Mouse (Mus musculus): ENCODE data around the gene Tmem210. TPM values are rescaled to one million over a fixed set of nuclear protein-coding genes. Genes with fewer than 3 reads are reported as not detected.
A peak's percentile ranks its signal among the peaks of the same experiment; 100 is the strongest.
"Not testable (repeated sequence)": the region's sequence is repeated elsewhere in the genome, so short reads cannot be mapped to it uniquely, and the experiment has no call there.

The Tmem210 gene
- total and polyA plus RNA-seq, 3 experiments, result not detected

- H3K27me3 ChIP-seq (replicated peaks); H3K27ac ChIP-seq (ENCODE audit: insufficient read depth, low read depth); H3K9me3 ChIP-seq (replicated peaks; ENCODE audit: low read length); DNase-seq (ENCODE audit: extremely low read depth); dilution Hi-C loops (cut with MboI; ENCODE audit: extremely low pct_ligation_motif_present, extremely low pct_unique_long_range_greater_than_20kb, low sequenced_read_pairs); H3K4me3 ChIP-seq (replicated peaks in 1 of 3; ENCODE audit: low read depth in 2 of 3, low read length in 2 of 3, poor library complexity in 1 of 3); in situ Hi-C loops (cut with MboI; ENCODE audit: low pct_ligation_motif_present, low pct_unique_long_range_greater_than_20kb, low sequenced_read_pairs): not testable (repeated sequence)
- Histone ChIP-seq H3K36me3 (replicated peaks in 1 of 2; ENCODE audit: control insufficient read depth in 1 of 2, insufficient read depth in 1 of 2, low read length in 1 of 2) (peaks cover 13 to 18% of the 10 kb centered on the region in 2 experiments), H3K79me2 (replicated peaks; ENCODE audit: control insufficient read depth, extremely low read depth, insufficient read depth, poor library complexity, severe bottlenecking) (peaks cover 14% of the 10 kb centered on the region), H3K4me1 (ENCODE audit: control insufficient read depth in 1 of 2, insufficient read depth in 2 of 2) (peaks cover 0 to 22% of the 10 kb centered on the region in 2 experiments; a peak in 2 of 4 replicates), H3K9ac (ENCODE audit: insufficient read depth, low read depth) (0 out of 2 replicates have a peak overlapping the region, but pooled peaks have one; percentile 15), H3K4me2 (ENCODE audit: insufficient read depth, low read depth, poor library complexity, severe bottlenecking) (peak overlapping the region; percentile 58; the same call in 1 of the 2 replicates)
- peak; percentile 90 for TF ChIP-seq TBP (conservative IDR thresholded peaks at IDR 0.05; ENCODE audit: low read depth, low read length)
Observed at GRCm38 (mm10) chr2:25257250-25257649, 30.7 kb upstream of the Tmem210 start.

DNA sequence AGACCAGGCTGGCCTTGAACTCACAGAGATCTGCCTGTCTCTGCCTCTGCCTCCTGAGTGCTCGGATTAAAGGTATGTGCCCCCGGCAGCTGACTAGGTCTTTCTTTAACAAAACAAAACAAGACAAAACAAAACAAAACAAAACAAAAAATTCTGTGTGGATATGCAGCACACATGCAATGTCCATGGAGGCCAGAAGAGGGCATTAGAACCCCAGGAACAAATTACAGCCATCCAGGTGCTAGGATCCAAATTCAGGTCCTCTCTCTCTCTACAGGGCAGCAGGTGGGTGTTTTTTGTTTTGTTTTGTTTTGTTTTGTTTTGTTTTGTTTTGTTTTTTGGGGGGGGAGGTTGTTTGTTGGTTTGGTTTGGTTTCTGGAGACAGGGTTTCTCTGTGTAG, 29.1 kb upstream of the Tmem210 start:
- Histone ChIP-seq H3K79me2 (replicated peaks; ENCODE audit: control insufficient read depth, extremely low read depth, insufficient read depth, poor library complexity, severe bottlenecking) (peaks cover 14% of the 10 kb centered on the region), H3K4me2 (ENCODE audit: insufficient read depth, low read depth, poor library complexity, severe bottlenecking) (no peak overlapping the region), H3K36me3 (replicated peaks in 1 of 2; ENCODE audit: control insufficient read depth in 1 of 2, insufficient read depth in 1 of 2, low read length in 1 of 2) (peaks cover 0 to 3% of the 10 kb centered on the region in 2 experiments), H3K27ac (ENCODE audit: insufficient read depth, low read depth) (no peak overlapping the region), H3K9me3 (replicated peaks; ENCODE audit: low read length) (no peaks in the 10 kb centered on the region), H3K4me3 (replicated peaks in 1 of 3; ENCODE audit: low read depth in 2 of 3, low read length in 2 of 3, poor library complexity in 1 of 3) (no peak overlapping the region), H3K4me1 (ENCODE audit: control insufficient read depth in 1 of 2, insufficient read depth in 2 of 2) (peaks cover 0 to 24% of the 10 kb centered on the region in 2 experiments; a peak in 2 of 4 replicates), H3K27me3 (replicated peaks) (no peaks in the 10 kb centered on the region), H3K9ac (ENCODE audit: insufficient read depth, low read depth) (no peak overlapping the region)
- TF ChIP-seq CHD1 (IDR thresholded peaks at IDR 0.05; ENCODE audit: low read depth, low read length) (no peak), SMC3 (IDR thresholded peaks at IDR 0.05; ENCODE audit: low read depth, low read length) (peak; percentile 25), RAD21 (IDR thresholded peaks at IDR 0.05; ENCODE audit: low read depth, low read length) (peak; percentile 56), ZC3H11A (IDR thresholded peaks at IDR 0.05; ENCODE audit: low read depth, low read length) (no peak), MAZ (IDR thresholded peaks at IDR 0.05; ENCODE audit: low read depth, low read length) (no peak), CTCF (conservative IDR thresholded peaks at IDR 0.05 in 1 of 2, IDR thresholded peaks at IDR 0.05 in 1 of 2; ENCODE audit: low read depth in 2 of 2, low read length in 2 of 2) (peak; percentile 34 to 65; a peak in 2 of 4 replicates)
- no peak for DNase-seq (ENCODE audit: extremely low read depth)
- in situ Hi-C loops (cut with MboI; ENCODE audit: low pct_ligation_motif_present, low pct_unique_long_range_greater_than_20kb, low sequenced_read_pairs) (no loop called here), dilution Hi-C loops (cut with MboI; ENCODE audit: extremely low pct_ligation_motif_present, extremely low pct_unique_long_range_greater_than_20kb, low sequenced_read_pairs) (no loop called here)

DNA sequence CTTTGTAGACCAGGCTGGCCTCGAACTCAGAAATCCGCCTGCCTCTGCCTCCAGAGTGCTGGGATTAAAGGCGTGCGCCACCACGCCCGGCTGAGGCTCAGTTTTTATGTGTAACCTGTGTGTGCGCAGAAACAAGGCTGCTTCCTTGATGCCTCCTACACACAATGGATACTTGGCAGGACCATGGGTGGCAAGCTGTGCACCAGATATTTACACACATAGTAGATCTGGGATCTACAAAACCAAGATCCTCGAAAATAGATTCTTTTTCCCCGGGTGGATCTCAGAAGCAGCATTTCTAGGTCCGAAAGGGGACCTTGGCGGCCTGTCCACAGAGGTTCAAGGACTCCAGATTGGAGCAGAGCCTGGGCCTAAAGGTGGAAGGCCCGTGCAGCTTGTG, 26.1 kb upstream of the Tmem210 start:
- Histone ChIP-seq H3K36me3 (replicated peaks in 1 of 2; ENCODE audit: control insufficient read depth in 1 of 2, insufficient read depth in 1 of 2, low read length in 1 of 2) (peaks cover 0 to 2% of the 10 kb centered on the region in 2 experiments), H3K79me2 (replicated peaks; ENCODE audit: control insufficient read depth, extremely low read depth, insufficient read depth, poor library complexity, severe bottlenecking) (peaks cover 5% of the 10 kb centered on the region; the same call in 1 of the 2 replicates), H3K27ac (ENCODE audit: insufficient read depth, low read depth) (peak overlapping the region; percentile 2; the same call in 1 of the 2 replicates), H3K4me2 (ENCODE audit: insufficient read depth, low read depth, poor library complexity, severe bottlenecking) (peak overlapping the region; percentile 57), H3K9ac (ENCODE audit: insufficient read depth, low read depth) (peak overlapping the region; percentile 53), H3K4me1 (ENCODE audit: control insufficient read depth in 1 of 2, insufficient read depth in 2 of 2) (peaks cover 17 to 45% of the 10 kb centered on the region in 2 experiments), H3K9me3 (replicated peaks; ENCODE audit: low read length) (no peaks in the 10 kb centered on the region), H3K4me3 (replicated peaks in 1 of 3; ENCODE audit: low read depth in 2 of 3, low read length in 2 of 3, poor library complexity in 1 of 3) (peak overlapping the region; percentile 55 to 80 (median 80)), H3K27me3 (replicated peaks) (no peaks in the 10 kb centered on the region)
- no peak for DNase-seq (ENCODE audit: extremely low read depth)
- dilution Hi-C loops (cut with MboI; ENCODE audit: extremely low pct_ligation_motif_present, extremely low pct_unique_long_range_greater_than_20kb, low sequenced_read_pairs), result no loop called here
- in situ Hi-C loops (cut with MboI; ENCODE audit: low pct_ligation_motif_present, low pct_unique_long_range_greater_than_20kb, low sequenced_read_pairs), result no loop called here
- TF ChIP-seq MEF2A (IDR thresholded peaks at IDR 0.05; ENCODE audit: borderline replicate concordance, low read depth, low read length) (no peak), NRF1 (IDR thresholded peaks at IDR 0.05; ENCODE audit: low read depth, low read length) (no peak), MXI1 (IDR thresholded peaks at IDR 0.05; ENCODE audit: low read depth, low read length) (no peak), CTCF (conservative IDR thresholded peaks at IDR 0.05 in 1 of 2, IDR thresholded peaks at IDR 0.05 in 1 of 2; ENCODE audit: low read depth in 2 of 2, low read length in 2 of 2) (no peak), GABPA (IDR thresholded peaks at IDR 0.05; ENCODE audit: insufficient replicate concordance, low read depth, low read length) (no peak)
